Mouse (Mus musculus) monocyte, adult 59 days (primary cell): ENCODE data around the gene Tmem59. TPM values are rescaled to one million over a fixed set of nuclear protein-coding genes. Genes with fewer than 3 reads are reported as not detected.

Experiments used
- total RNA-seq, 2 experiments: library from RNA; stranded (reverse); gene quantifications; one replicate each; pipeline ENCODE4 v1.2.4; 2023

Gene Tmem59
- total RNA-seq = 100 to 1,000 TPM; 146 to 157 TPM

GRCm38 (mm10) chr4:107178182-107178829 is at the start of gene Tmem59:
TSS of gene Tmem59 (plus strand) at chr4:107178399.

GRCm38 (mm10) chr4:107178830-107179490 is 761 bp downstream of the Tmem59 start, which contains the start of gene Tceanc2:
TSS of gene Tceanc2 (minus strand) at chr4:107179116.

DNA sequence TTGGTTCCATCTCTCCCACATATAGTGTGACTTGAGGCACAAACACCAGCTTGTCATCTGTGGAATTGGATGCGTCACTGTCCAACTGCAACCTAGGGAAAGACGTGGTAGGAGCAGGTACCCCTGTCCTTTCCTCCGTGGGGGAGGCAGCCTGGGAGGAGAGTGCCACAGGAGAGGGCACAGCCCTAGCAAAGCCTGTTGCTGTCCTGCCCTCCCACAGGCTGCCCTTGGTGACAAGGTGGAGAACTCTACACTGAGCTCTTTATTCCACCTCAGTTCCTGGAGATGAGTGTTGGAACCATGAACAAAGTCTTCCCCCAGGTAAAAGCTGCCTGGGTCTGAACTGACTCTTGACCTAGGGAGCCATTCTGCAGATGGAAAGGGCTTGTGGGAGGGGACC is 30.7 kb downstream of the Tmem59 start, which contains the start of gene Ldlrad1:
Ldlrad1 (plus strand) TSS at position 301 of the 400 bp plus-strand sequence.

Other genes starting within 250 kb of the Tmem59 start
- gene Mrpl37, start 111.5 kb upstream of the Tmem59 start, total RNA-seq = 10 to 100 TPM; 37.5 to 40.3 TPM
- 1 to 10 TPM; 6.3 to 6.4 TPM for gene Cyb5rl, start 111.4 kb upstream of the Tmem59 start, total RNA-seq
- gene Cdcp2, start 81.5 kb upstream of the Tmem59 start, total RNA-seq = not detected
- 10 to 100 TPM; 50.4 to 50.5 TPM for gene Tceanc2, start 717 bp downstream of the Tmem59 start, total RNA-seq
- not detected for gene Ldlrad1, start 30.8 kb downstream of the Tmem59 start, total RNA-seq
- gene Lrrc42, start 75.1 kb downstream of the Tmem59 start, total RNA-seq = 10 to 100 TPM; 16.9 to 17.0 TPM
- gene Hspb11, start 75.2 kb downstream of the Tmem59 start, total RNA-seq = 10 to 100 TPM; 14.1 to 15.1 TPM
- gene Dio1, start 128.8 kb downstream of the Tmem59 start, total RNA-seq = not detected
- 10 to 100 TPM; 54.2 to 55.0 TPM for gene Yipf1, start 136.0 kb downstream of the Tmem59 start, total RNA-seq
- gene Ndc1, start 189.4 kb downstream of the Tmem59 start, total RNA-seq = 1 to 10 TPM; 3.0 to 4.4 TPM